Mouse (Mus musculus) lung, postnatal 10 days (tissue): ENCODE results near the gene Tmem132b.
A peak's percentile ranks its signal among the peaks of the same experiment; 100 is the strongest.

Experiments
- DNase-seq: peaks from one replicate; pipeline ENCODE4 v3.0.0; 2021

Tmem132b gene

DNA sequence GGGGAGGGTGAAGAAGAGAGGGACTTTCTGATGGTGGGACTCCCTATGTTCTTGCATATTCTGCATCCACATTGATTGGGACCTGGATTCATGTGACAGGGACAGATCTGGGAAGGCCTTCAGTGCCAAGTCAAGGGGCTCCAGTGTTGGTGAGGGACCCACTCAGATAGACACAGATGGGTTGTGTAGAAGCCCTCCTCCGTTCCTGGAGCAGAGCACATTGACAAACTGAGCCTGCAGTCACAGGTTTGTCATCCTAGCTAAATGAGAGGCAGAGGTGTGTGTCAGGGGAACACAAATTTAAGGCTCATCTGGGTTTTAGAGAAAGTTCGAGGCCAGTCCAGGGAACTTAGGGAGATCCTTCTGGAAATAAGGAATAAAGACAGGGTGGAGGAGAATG lies 51.7 kb downstream of the Tmem132b start:
- DNase-seq, result no peak

DNA sequence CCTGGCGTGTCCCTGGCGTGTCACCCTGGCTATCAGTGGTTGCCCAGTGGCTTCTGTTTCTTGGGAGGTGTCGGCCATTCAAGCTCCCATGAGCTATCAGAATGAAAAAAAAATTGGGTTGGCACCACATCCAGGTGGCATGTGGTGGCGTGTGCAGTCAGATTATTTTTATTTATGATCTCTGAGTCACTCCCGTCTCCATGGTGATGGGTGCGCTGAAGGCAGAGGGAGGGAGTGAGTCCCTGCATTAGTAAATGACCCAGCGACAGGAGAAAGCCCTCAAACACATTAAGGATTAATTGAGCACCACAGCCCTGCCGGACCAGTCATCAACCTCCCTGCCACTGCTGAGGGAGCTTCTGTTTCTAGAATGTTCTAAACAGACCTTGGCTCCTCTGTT lies 52.3 kb downstream of the Tmem132b start:
- no peak for DNase-seq

- DNase-seq, result no peak
Observed at GRCm38 (mm10) chr5:125585211-125585610, 53.6 kb downstream of the Tmem132b start.

GRCm38 (mm10) chr5:125588203-125588602 lies 56.6 kb downstream of the Tmem132b start:
- no peak for DNase-seq

GRCm38 (mm10) chr5:125588876-125589667 lies 57.5 kb downstream of the Tmem132b start:
- DNase-seq, result peak; percentile 6

- no peak for DNase-seq
Observed at GRCm38 (mm10) chr5:125598056-125598455, 66.5 kb downstream of the Tmem132b start.

DNA sequence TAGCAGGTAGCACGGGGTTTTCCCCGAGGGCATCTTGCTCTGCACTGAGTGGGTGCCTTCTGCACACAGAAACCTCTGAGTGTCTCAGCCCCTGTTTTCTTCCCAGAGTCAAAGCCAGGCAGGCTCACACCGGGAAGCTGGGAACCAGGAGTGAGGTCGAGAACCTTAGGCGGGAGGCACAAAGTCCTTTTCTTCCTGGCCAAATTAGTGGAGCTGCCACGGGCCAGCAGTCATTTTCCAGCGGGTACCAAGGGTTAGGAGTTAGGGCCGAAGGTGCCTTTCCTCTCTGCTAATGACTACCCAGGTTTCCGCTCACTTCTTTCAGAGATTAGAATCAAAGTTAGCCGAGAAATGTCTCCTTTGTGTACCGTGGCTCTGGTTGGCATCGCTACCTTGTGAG lies 75.6 kb downstream of the Tmem132b start:
- no peak for DNase-seq

GRCm38 (mm10) chr5:125609968-125610367 lies 78.4 kb downstream of the Tmem132b start:
- DNase-seq, result no peak

GRCm38 (mm10) chr5:125612460-125612859 lies 80.9 kb downstream of the Tmem132b start:
- DNase-seq, result no peak

- no peak for DNase-seq
Observed at GRCm38 (mm10) chr5:125613136-125613535, 81.6 kb downstream of the Tmem132b start.

- DNase-seq, result no peak
Observed at GRCm38 (mm10) chr5:125614348-125614747, 82.8 kb downstream of the Tmem132b start.

DNA sequence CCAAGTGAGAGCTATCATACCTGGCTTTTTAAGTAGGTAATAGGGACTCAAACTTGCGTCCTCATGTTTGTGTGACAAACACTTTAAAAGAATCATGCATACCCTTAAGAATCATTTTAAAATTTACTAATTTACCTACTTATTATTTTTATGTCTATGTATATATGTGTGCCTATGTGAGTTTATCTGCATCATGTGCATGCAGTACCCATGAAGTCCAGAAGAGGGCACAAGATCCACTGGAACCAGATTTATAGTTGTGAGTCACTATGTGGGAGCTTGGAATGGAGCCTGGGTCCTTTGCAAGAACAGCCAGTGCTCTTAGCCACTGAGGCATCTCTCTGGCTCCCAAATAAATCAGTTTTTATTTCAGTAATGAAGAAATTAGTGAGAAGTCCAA lies 85.5 kb downstream of the Tmem132b start:
- no peak for DNase-seq

GRCm38 (mm10) chr5:125627816-125628348 lies 96.3 kb downstream of the Tmem132b start:
- no peak for DNase-seq

DNA sequence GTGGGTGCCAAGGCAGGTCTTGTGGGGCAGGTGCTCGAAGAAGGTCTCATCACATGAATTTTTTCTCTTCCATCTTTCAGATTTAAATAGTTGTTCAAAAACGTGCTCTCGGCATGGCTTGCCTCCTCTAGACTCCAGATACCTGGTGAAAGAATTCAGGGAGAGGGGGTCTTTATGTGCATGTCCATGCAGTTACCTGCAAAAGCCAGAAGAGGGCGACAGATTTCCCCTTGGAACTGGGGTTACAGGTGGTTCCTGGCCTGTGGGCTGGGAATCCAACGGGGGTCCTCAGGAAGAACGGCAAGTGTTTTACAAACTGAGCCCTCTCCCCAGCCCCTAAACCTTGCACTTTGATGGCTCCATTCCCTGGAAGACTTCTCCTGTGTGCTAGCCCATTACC lies 103.1 kb downstream of the Tmem132b start:
- DNase-seq, result no peak

- no peak for DNase-seq
Observed at GRCm38 (mm10) chr5:125640966-125641365, 109.4 kb downstream of the Tmem132b start.

GRCm38 (mm10) chr5:125641531-125642147 lies 110.1 kb downstream of the Tmem132b start:
- no peak for DNase-seq

DNA sequence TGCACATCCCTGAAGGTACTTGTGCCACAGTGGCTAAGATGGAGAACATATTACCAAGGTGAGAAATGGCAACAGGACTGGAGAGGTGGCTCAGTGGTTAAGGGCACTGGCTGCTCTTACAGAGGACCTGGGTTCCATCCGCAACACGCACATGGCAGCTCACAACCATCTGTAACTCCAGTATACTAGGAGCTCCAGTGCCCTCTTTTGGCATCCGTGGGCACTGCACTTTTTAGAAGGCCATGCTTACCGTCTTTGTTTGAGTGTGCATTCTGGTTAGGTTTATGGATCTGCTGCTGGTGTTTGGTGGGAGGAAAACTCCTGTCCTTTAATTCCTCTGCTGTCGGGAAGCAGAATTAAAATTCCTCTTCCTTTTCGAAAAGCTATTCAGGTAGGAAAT lies 116.7 kb downstream of the Tmem132b start:
- DNase-seq, result no peak

DNA sequence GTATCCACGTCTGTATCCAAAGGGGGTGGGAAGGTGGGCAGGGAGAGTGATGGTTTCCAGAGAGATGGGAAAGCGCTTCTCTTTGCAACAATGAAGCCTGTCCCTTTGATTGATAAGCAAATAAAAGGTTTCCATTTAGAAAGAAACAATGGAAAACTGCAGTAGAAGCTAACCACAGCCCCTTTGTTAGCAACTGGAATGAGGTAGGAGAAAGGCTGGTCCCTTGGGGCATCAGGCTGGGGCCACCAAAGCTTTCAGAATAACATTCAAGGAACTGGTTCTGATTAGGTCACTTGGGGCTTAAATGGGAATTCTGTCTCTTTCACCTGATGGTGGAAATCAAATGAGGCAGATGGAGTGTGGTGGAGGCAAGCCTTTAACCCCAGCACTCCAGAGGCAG lies 118.4 kb downstream of the Tmem132b start:
- no peak for DNase-seq

- no peak for DNase-seq
Observed at GRCm38 (mm10) chr5:125658101-125658500, 126.5 kb downstream of the Tmem132b start.

GRCm38 (mm10) chr5:125658959-125659749 lies 127.6 kb downstream of the Tmem132b start:
- DNase-seq, result no peak

DNA sequence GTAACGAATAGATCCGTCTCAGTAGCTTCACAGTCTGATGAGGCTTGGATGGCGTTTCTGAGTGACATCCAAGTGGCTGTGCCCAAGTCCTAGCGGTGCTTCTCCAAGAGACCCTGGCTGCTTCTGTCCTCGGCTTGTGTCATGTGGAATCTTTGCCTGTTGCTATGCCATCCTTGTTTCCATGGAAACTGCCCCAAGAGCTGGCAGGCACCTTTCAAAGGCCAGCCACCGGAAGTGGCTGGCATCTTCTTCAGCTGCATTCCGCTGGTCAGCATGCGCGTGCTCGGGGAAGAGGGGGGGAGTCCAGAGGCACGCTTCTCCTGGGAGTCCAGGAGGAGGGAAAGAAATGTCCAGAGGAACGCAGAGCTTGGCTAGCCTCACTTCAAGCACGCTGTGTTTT lies 144.0 kb downstream of the Tmem132b start:
- DNase-seq, result no peak

- DNase-seq, result no peak
Observed at GRCm38 (mm10) chr5:125676025-125676623, 144.6 kb downstream of the Tmem132b start.

- no peak for DNase-seq
Observed at GRCm38 (mm10) chr5:125680889-125681288, 149.3 kb downstream of the Tmem132b start.
